Mouse (Mus musculus): Measurements from ENCODE around the gene Bglap3.
"Not testable (repeated sequence)": the region's sequence is repeated elsewhere in the genome, so short reads cannot be mapped to it uniquely, and the experiment has no call there.

The Bglap3 gene

GRCm38 (mm10) chr3:88372643-88373042 is at the start of gene Bglap3:
TSS of gene Bglap3 (minus strand) at chr3:88372743.
- not testable (repeated sequence) for DNase-seq (ENCODE audit: low spot score in 2 of 2)

- DNase-seq (ENCODE audit: low spot score in 2 of 2) = no peak
Observed at GRCm38 (mm10) chr3:88422020-88422720, 49.6 kb upstream of the Bglap3 start.

- DNase-seq (ENCODE audit: low spot score in 2 of 2) = no peak
Observed at GRCm38 (mm10) chr3:88420771-88421170, 48.2 kb upstream of the Bglap3 start.

GRCm38 (mm10) chr3:88418016-88418415 is 45.5 kb upstream of the Bglap3 start:
- DNase-seq (ENCODE audit: low spot score in 2 of 2) = no peak

- no peak for DNase-seq (ENCODE audit: low spot score in 2 of 2)
Observed at GRCm38 (mm10) chr3:88415668-88416067, 43.1 kb upstream of the Bglap3 start.

- no peak for DNase-seq (ENCODE audit: low spot score in 2 of 2)
Observed at GRCm38 (mm10) chr3:88412636-88413035, 40.1 kb upstream of the Bglap3 start.

GRCm38 (mm10) chr3:88411681-88412080 is 39.1 kb upstream of the Bglap3 start:
- no peak for DNase-seq (ENCODE audit: low spot score in 2 of 2)

GRCm38 (mm10) chr3:88410645-88411031 is 38.1 kb upstream of the Bglap3 start:
- DNase-seq (ENCODE audit: low spot score in 2 of 2) = no peak

- peak; percentile 87 to 89 for DNase-seq (ENCODE audit: low spot score in 2 of 2)
Observed at GRCm38 (mm10) chr3:88409741-88410644, 37.5 kb upstream of the Bglap3 start, which contains the start of gene Pmf1. TSS of gene Pmf1 (minus strand) at chr3:88410331.

GRCm38 (mm10) chr3:88408953-88409352 is 36.4 kb upstream of the Bglap3 start:
- no peak for DNase-seq (ENCODE audit: low spot score in 2 of 2)

GRCm38 (mm10) chr3:88407529-88407928 is 35.0 kb upstream of the Bglap3 start:
- no peak for DNase-seq (ENCODE audit: low spot score in 2 of 2)

GRCm38 (mm10) chr3:88407090-88407489 is 34.5 kb upstream of the Bglap3 start:
- peak; percentile 60 for DNase-seq (ENCODE audit: low spot score in 2 of 2)

GRCm38 (mm10) chr3:88403522-88404230 is 31.1 kb upstream of the Bglap3 start:
- no peak for DNase-seq (ENCODE audit: low spot score in 2 of 2)

GRCm38 (mm10) chr3:88398666-88399065 is 26.1 kb upstream of the Bglap3 start:
- DNase-seq (ENCODE audit: low spot score in 2 of 2) = no peak

- DNase-seq (ENCODE audit: low spot score in 2 of 2) = no peak
Observed at GRCm38 (mm10) chr3:88395742-88396141, 23.2 kb upstream of the Bglap3 start.

GRCm38 (mm10) chr3:88395288-88395687 is 22.7 kb upstream of the Bglap3 start:
- DNase-seq (ENCODE audit: low spot score in 2 of 2) = no peak

GRCm38 (mm10) chr3:88393776-88394375 is 21.3 kb upstream of the Bglap3 start:
- no peak for DNase-seq (ENCODE audit: low spot score in 2 of 2)

GRCm38 (mm10) chr3:88384364-88384763 is 11.8 kb upstream of the Bglap3 start, which contains the start of gene Bglap:
TSS of gene Bglap (minus strand) at chr3:88384464.
- no peak for DNase-seq (ENCODE audit: low spot score in 2 of 2)

- DNase-seq (ENCODE audit: low spot score in 2 of 2) = not testable (repeated sequence)
Observed at GRCm38 (mm10) chr3:88382383-88382782, 9.8 kb upstream of the Bglap3 start.

GRCm38 (mm10) chr3:88381389-88382315 is 9.1 kb upstream of the Bglap3 start:
- DNase-seq (ENCODE audit: low spot score in 2 of 2) = not testable (repeated sequence)

All from frontal cortex, postnatal 14 days (tissue).